Mouse (Mus musculus) testis, adult 2 months (tissue): ENCODE results near the gene Capza1.

ENCODE experiments used
- CTCF ChIP-seq: fragments of 200-500 bp; IDR thresholded peaks from 2 replicates; pipeline ENCODE4 v1.5.1; 2012; ENCODE audit warnings: low read depth, mild to moderate bottlenecking, inconsistent platforms, low read length, moderate library complexity; ENCODE audit not compliant: control insufficient read depth, insufficient read depth, insufficient replicate concordance
- POLR2A ChIP-seq: fragments of 200-500 bp; IDR thresholded peaks from 2 replicates; pipeline ENCODE4 v1.6.1; 2012; ENCODE audit warnings: low read depth, mild to moderate bottlenecking, inconsistent platforms, low read length, moderate library complexity; ENCODE audit not compliant: control insufficient read depth

DNA sequence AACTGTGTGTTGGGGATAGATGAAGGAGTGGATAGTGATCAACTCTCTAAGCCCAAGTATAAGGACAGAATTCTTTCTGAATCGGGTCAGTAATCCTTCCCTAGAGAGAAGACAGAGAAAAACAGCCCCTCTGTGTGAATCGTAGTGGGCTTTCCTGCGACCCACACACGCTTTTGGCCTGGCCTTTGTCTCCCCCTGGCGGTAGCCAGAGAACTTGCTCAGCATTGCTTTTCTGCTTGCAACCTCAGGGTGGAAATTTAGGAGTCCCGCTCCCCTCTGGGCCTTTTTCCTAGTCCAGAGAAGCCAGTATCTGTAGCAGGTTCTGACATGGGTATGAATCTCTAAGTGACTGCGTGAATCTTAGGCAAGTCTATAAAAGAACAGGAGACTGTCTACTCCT is 84.4 kb downstream of the Capza1 start:
- TF ChIP-seq CTCF (peak; percentile 90), POLR2A (no peak)
